Mouse (Mus musculus) central nervous system, embryonic 14 days (tissue): ENCODE measurements around the gene Aoc1. TPM values are rescaled to one million over a fixed set of nuclear protein-coding genes. Genes with fewer than 3 reads are reported as not detected.

Source experiments
- polyA plus RNA-seq: library from polyadenylated mRNA; depleted of rRNA; stranded (reverse); fragments of >200 nt; gene quantifications from 2 replicates; pipeline ENCODE4 v1.2.3, GENCODE M21; 2012; rRNA removed

Aoc1 gene
- polyA plus RNA-seq = 0.04 and 0.05 TPM in 2 replicates

GRCm38 (mm10) chr6:48872596-48872995 is at the start of gene Aoc1:
Gene Aoc1 (plus strand): TSS chr6:48872896.

GRCm38 (mm10) chr6:48840371-48840969 is 32.2 kb upstream of the Aoc1 start, which contains the start of gene Tmem176a:
Gene Tmem176a (plus strand): TSS chr6:48840919.

GRCm38 (mm10) chr6:48840973-48841625 is 31.6 kb upstream of the Aoc1 start, which contains the start of gene Tmem176b:
Gene Tmem176b (minus strand): TSS chr6:48841496.

GRCm38 (mm10) chr6:48929595-48929994 is 56.9 kb downstream of the Aoc1 start, which contains the start of gene 1600015I10Rik:
Gene 1600015I10Rik (plus strand): TSS chr6:48929895.

Other genes starting within 250 kb of the Aoc1 start
- 8.2 and 8.7 TPM in 2 replicates for gene AI854703, start 246.1 kb upstream of the Aoc1 start, polyA plus RNA-seq
- gene Gimap8, start 225.7 kb upstream of the Aoc1 start, polyA plus RNA-seq = 1.4 and 1.6 TPM in 2 replicates
- gene Gimap9, start 196.8 kb upstream of the Aoc1 start, polyA plus RNA-seq = 1.7 and 3.9 TPM in 2 replicates
- 1.7 and 3.1 TPM in 2 replicates for gene Gimap4, start 188.3 kb upstream of the Aoc1 start, polyA plus RNA-seq
- gene Gimap6, start 164.7 kb upstream of the Aoc1 start, polyA plus RNA-seq = 5.3 and 7.0 TPM in 2 replicates
- 0.48 and 1.2 TPM in 2 replicates for gene Gm28053, start 154.3 kb upstream of the Aoc1 start, polyA plus RNA-seq
- not detected in 2 replicates for gene Gimap7, start 154.3 kb upstream of the Aoc1 start, polyA plus RNA-seq
- gene Gimap1, start 133.8 kb upstream of the Aoc1 start, polyA plus RNA-seq = 2.1 and 2.3 TPM in 2 replicates
- gene Gimap5, start 126.7 kb upstream of the Aoc1 start, polyA plus RNA-seq = 1.3 and 1.9 TPM in 2 replicates
- not detected in 2 replicates for gene Gimap3, start 102.0 kb upstream of the Aoc1 start, polyA plus RNA-seq
- 11.8 and 21.8 TPM in 2 replicates for gene Tmem176a, start 32.0 kb upstream of the Aoc1 start, polyA plus RNA-seq
- 92.3 and 128 TPM in 2 replicates for gene Tmem176b, start 31.4 kb upstream of the Aoc1 start, polyA plus RNA-seq
- gene 1600015I10Rik, start 57.0 kb downstream of the Aoc1 start, polyA plus RNA-seq = not detected in 2 replicates
- gene Doxl2, start 102.1 kb downstream of the Aoc1 start, polyA plus RNA-seq = not detected in 2 replicates
- gene Svs1, start 114.0 kb downstream of the Aoc1 start, polyA plus RNA-seq = not detected in 2 replicates
- 2.1 and 2.5 TPM in 2 replicates for gene Gpnmb, start 163.7 kb downstream of the Aoc1 start, polyA plus RNA-seq
- gene Malsu1, start 200.9 kb downstream of the Aoc1 start, polyA plus RNA-seq = 27.8 and 28.7 TPM in 2 replicates